Mouse (Mus musculus) effector memory CD4-positive, alpha-beta T cell, adult 5 months (primary cell): Measurements from ENCODE around the gene Emb. TPM values are rescaled to one million over a fixed set of nuclear protein-coding genes. Genes with fewer than 3 reads are reported as not detected.

Experiments
- polyA plus RNA-seq: library from polyadenylated mRNA; unstranded; fragments of 100-300 nt; shearing (Covaris generic); gene quantifications from one replicate; pipeline ENCODE4 v1.2.1, GENCODE M21; 2017

Gene Emb
- 803 TPM for polyA plus RNA-seq

DNA sequence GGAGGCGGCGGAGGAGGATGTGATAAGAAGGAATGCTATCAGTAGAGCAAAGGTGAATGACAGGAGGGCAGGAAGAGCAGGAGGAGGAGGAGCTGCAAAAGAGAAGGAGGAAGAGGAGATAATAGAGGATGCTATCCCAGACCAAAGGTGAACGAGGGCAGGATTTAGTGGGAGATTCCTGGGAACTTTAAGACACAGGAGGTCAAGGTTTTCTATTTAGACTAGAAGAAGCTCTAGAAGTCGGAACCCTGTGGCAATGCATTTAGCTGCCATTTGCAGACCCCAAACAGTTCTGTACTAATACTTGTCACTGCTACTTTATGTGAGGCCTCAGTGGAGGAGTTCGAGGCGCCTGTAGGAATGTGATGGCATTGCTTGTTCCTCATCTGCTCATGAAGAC is at the start of gene Emb:
Emb (plus strand) TSS at position 301 of the 400 bp plus-strand sequence.

GRCm38 (mm10) chr13:117220501-117221321 is 12.4 kb downstream of the Emb start, which contains the start of gene Gm17509:
Gene Gm17509 (minus strand): TSS chr13:117221075.

Other genes with a start within 250 kb of the Emb start
- gene Parp8, start 183.0 kb upstream of the Emb start, polyA plus RNA-seq = 93.5 TPM
- 2.9 TPM for gene Gm17509, start 12.5 kb downstream of the Emb start, polyA plus RNA-seq